Mouse (Mus musculus) stomach, postnatal 0 days (tissue): ENCODE data around the gene Paxip1.

Experiments used
- CTCF ChIP-seq: IDR thresholded peaks from 2 replicates; pipeline ENCODE4 v1.5.1; 2016; ENCODE audit warnings: antibody characterized with exemption, low read depth, mild to moderate bottlenecking, moderate library complexity
- EP300 ChIP-seq: optimal IDR thresholded peaks from 2 replicates; pipeline ENCODE3; 2016; ENCODE audit warnings: antibody characterized with exemption

- TF ChIP-seq CTCF (no peak), EP300 (no peak)
These were observed 46.5 kb downstream of the Paxip1 start for GRCm38 (mm10) chr5:27744944-27745343.
